Mouse (Mus musculus) embryonic facial prominence, embryonic 10.5 days (tissue): ENCODE results near the gene Rpl12. TPM values are rescaled to one million over a fixed set of nuclear protein-coding genes. Genes with fewer than 3 reads are reported as not detected.

Experiments used
- DNase-seq: peaks from one replicate; pipeline ENCODE4 v3.0.0-alpha.2; 2017; ENCODE audit warnings: low spot score
- H3K27ac ChIP-seq: fragments of 300-500 bp; sonication (generic); replicated peaks from 2 replicates; pipeline ENCODE4 v1.5.1; 2016; ENCODE audit warnings: mild to moderate bottlenecking
- H3K27me3 ChIP-seq: fragments of 300-500 bp; sonication (generic); replicated peaks from 2 replicates; pipeline ENCODE4 v1.6.1; 2016; ENCODE audit warnings: low read depth, mild to moderate bottlenecking; ENCODE audit not compliant: poor library complexity, severe bottlenecking
- H3K36me3 ChIP-seq: fragments of 300-500 bp; sonication (generic); replicated peaks from 2 replicates; pipeline ENCODE4 v1.6.1; 2016; ENCODE audit warnings: mild to moderate bottlenecking, moderate library complexity
- H3K4me1 ChIP-seq: fragments of 300-500 bp; sonication (generic); 2 replicates; pipeline ENCODE4 v1.6.1; 2016
- H3K4me3 ChIP-seq: fragments of 300-500 bp; sonication (generic); 2 replicates; pipeline ENCODE4 v1.5.1; 2016; ENCODE audit warnings: mild to moderate bottlenecking, moderate library complexity
- H3K9me3 ChIP-seq: fragments of 300-500 bp; sonication (generic); 2 replicates; pipeline ENCODE4 v1.6.1; 2016; ENCODE audit warnings: mild to moderate bottlenecking
- WGBS: fragments of 180-500 bp; shearing (Covaris S2); methylation state at CpG from one replicate; pipeline ENCODE4 v1.1.7; 2016; 5-methylcytosine and 5-hydroxymethylcytosine counted together
- polyA plus RNA-seq: library from polyadenylated mRNA; unstranded; fragments of >200 nt; fragmentation: Nextera tagmentation; extraction: Ambion mirVana; gene quantifications from 2 replicates; pipeline ENCODE4 v1.2.1, GENCODE M21; 2016

The Rpl12 gene
- polyA plus RNA-seq, 1 experiment from 2014 or later = 196 TPM

DNA sequence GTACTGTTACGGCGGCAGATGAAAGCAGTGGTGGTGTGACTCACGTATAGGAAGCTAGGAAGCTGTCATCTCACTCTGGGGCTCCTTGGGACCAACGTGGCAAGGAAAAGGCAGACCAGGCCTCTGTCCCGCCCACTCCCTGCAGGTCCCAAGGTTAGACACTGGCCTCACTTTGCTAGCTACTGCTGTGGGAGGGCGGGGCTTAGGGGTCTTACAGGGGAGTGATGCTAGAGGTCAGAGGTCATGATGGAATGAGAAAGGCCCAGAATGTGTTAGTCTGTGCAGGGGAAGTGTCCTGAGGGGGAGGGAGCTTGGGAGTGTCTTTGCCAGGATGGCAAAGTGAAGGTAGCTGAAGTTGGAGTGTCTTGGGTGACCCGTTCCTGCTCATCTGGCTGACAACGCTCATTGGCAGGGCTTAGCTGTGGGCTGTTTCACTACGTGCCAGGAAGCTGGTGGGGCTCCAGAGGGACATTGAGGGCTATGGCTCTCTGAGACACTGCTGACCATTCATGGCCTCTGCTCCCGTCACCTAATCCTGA lies 37.0 kb upstream of the Rpl12 start:
- H3K36me3 ChIP-seq = peaks cover 72% of the 10 kb centered on the region
- no peak for DNase-seq

DNA sequence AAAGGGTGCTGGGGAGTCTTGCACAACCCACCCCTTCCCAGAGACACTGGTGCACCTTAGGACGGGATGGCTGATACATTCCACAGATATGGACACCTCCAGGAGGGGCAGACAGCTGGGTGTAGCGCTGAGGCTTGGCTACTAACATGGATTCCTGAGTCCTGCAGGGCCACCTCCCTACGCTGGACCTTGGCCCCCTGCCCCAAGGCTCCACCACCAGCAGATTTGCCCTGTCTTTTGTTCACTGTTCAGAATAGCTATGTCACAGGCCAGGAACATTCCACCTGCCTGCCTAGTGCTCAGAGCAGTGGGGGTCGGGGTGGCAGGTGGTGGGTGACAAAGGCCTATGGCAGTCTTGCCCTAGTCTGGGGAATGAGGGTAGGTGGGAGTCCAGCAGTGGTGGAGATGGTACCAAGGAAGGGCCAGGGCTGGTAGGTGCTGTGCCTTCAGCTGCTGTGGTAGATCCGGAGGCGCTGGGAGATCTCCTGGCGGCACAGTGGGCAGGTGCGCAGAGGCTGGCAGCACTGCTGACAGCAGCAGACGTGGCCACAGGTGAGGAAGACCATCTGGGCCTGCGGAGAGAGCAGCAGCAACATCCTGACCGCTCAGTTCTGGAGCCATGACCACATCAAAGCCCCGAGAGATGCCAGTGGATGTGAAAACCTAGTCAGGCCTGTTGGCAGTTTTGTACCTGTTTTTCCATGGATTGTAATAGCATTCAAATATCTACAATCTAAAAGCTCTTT lies 34.9 kb upstream of the Rpl12 start:
- no peak overlapping the region for H3K27ac ChIP-seq
- peaks cover 13% of the 10 kb centered on the region for H3K4me1 ChIP-seq
- peaks cover 55% of the 10 kb centered on the region for H3K36me3 ChIP-seq
- no peaks in the 10 kb centered on the region for H3K27me3 ChIP-seq
- 92% methylated on average over 12 of the region's 12 CpGs for WGBS
- H3K4me3 ChIP-seq = no peak overlapping the region
- no peaks in the 10 kb centered on the region for H3K9me3 ChIP-seq
- no peak for DNase-seq

More for the DNA sequence above, 37.0 kb upstream of the Rpl12 start:
- WGBS = 73% methylated on average over 10 of the region's 10 CpGs
- Histone ChIP-seq H3K4me1 (peaks cover 13% of the 10 kb centered on the region), H3K9me3 (no peaks in the 10 kb centered on the region), H3K27me3 (no peaks in the 10 kb centered on the region), H3K27ac (no peak overlapping the region), H3K4me3 (no peak overlapping the region)

DNA sequence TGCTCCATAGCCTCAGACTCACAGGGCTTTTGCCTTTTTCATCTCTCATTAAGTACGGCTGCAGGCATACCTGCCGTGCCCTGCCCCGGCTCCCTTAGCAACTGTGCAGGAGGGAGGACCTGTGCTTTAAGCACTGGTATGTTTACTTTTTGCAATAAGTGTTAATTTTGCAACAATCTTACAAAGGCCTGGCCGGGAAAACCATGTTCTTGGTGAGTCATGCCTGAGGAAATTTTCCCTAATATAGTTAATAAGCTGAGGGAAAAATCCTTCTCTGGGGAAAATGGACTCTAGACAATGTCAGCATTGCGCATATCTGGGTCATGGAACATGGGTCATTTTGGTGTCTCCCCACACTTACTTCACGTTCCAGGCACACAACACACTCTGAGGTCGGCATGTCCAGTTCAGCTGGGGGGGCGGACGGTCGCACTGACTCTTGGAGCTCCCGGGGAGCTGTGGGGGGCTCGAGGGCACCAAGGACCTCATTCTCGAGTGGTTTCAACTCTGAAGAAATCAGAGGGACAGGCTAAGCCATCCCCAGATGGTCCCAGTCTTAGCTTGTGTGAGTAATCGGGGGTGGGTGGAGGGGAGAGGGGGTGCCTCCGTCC lies 33.6 kb upstream of the Rpl12 start:
- Histone ChIP-seq H3K27me3 (no peaks in the 10 kb centered on the region), H3K9me3 (no peaks in the 10 kb centered on the region), H3K4me1 (peaks cover 13% of the 10 kb centered on the region), H3K4me3 (no peak overlapping the region), H3K27ac (peak overlapping the region; percentile 44; the same call in 1 of the 2 replicates), H3K36me3 (peaks cover 43% of the 10 kb centered on the region)
- no peak for DNase-seq
- 82% methylated on average over 15 of the region's 15 CpGs for WGBS

DNA sequence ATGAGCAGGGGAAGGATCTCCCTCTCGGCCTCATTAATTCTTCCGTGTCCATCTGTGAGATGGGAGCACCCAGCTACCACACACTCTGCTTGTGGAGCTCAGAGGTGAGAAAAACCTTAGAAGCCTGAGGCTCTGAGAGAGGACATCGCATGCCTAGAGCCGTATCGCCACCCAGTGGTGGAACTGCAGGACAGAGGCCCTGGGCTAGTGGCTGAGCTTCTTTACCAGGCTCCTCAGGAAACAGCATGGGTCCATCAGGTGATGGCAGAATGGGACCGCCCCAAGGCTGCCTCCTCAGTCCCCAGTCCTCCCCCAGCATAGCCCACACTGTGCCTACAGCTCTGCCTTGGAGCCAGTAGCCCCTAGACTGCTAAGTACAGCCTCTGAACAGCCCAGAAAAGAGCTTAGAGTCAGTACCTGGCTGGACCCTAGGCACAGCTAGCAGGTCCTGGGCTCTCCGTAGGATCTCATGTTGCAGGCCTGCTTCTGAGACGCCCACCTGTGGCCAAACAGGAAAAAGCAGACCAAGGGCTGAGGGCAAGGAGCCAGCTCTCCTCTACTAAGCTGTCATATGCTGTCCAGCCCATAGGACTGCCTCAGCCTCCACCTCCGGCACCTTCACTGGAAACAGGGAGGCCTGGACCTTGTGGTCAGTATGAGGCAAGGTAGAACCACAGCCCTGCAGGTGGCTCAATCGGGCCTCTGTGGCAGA lies 33.0 kb upstream of the Rpl12 start:
- H3K9me3 ChIP-seq = no peaks in the 10 kb centered on the region
- peaks cover 13% of the 10 kb centered on the region for H3K4me1 ChIP-seq
- DNase-seq = peak; percentile 72
- WGBS = 28% methylated on average over 10 of the region's 10 CpGs
- H3K4me3 ChIP-seq = no peak overlapping the region
- peaks cover 38% of the 10 kb centered on the region for H3K36me3 ChIP-seq
- H3K27me3 ChIP-seq = no peaks in the 10 kb centered on the region
- H3K27ac ChIP-seq = no peak overlapping the region; the same call in none of the 2 replicates

DNA sequence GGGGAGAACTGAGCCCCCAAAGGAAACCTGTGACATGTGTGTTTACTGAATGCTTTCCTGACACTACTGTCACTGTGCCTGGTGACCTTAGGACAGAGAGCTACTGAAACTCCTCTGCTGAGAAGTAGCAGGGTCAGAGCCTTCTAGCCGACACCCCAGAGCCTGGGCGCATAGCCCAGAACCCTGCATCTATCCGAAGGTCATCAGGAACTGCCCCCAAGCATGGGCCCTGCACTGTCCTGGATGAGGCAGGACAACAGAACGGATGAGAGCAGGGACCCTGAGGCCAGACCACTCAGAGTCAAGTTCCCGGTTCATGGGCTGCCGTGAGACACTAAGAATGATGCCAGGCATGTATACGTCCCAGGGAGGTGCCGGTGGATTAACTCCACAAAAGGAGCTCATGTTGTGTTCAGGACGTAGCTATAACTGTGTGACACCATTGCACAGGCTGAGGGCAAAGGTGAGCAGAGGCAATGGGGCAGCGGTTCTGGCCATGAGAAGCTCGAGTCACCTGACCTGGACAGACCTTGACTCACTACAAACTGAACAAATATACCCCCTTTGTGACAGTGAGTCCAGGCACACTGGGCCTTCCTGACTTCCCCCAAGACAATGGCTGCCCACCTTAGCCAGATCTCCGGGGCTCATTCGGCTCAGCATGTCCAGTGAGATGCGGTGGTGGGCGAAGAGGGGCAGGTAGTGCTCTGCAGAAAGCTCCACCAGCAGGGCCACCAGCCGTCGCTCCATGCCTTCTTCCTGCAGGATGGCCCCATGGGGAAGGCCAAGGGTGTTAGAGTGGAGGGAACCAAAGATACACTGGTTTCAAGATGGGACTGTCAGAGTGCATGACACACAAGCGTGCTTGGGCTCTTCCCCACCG lies 32.2 kb upstream of the Rpl12 start:
- H3K4me1 ChIP-seq = peaks cover 13% of the 10 kb centered on the region
- WGBS = 87% methylated on average over 19 of the region's 19 CpGs

DNA sequence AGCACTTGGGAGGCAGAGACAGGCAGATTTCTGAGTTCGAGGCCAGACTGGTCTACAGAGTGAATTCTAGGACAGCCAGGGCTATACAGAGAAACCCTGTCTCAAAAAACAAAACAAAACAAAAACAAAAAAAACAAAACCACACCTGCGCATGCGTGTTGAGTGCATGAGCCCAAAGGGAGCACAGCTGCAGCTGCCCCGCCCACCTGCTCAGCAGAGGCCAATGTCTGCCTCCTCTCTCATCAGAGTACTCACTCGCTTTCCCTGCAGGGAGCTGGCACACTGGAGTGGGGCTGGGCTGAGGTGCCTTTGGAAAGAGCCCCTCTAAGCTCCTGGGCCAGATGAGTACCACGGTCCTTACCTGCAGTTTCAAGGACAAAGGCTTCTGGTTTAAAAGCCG lies 29.6 kb upstream of the Rpl12 start:
- no peaks in the 10 kb centered on the region for H3K9me3 ChIP-seq
- 80% methylated on average over 7 of the region's 7 CpGs for WGBS
- peaks cover 9% of the 10 kb centered on the region for H3K4me1 ChIP-seq
- no peaks in the 10 kb centered on the region for H3K27me3 ChIP-seq
- no peak overlapping the region for H3K4me3 ChIP-seq
- DNase-seq = no peak
- H3K27ac ChIP-seq = peak overlapping the region; percentile 14; the same call in 1 of the 2 replicates
- peaks cover 33% of the 10 kb centered on the region for H3K36me3 ChIP-seq

More for the DNA sequence above, 32.2 kb upstream of the Rpl12 start:
- peaks cover 35% of the 10 kb centered on the region for H3K36me3 ChIP-seq
- H3K9me3 ChIP-seq = no peaks in the 10 kb centered on the region
- no peak for DNase-seq
- H3K27me3 ChIP-seq = no peaks in the 10 kb centered on the region
- H3K27ac ChIP-seq = no peak overlapping the region; the same call in 1 of the 2 replicates
- H3K4me3 ChIP-seq = no peak overlapping the region

DNA sequence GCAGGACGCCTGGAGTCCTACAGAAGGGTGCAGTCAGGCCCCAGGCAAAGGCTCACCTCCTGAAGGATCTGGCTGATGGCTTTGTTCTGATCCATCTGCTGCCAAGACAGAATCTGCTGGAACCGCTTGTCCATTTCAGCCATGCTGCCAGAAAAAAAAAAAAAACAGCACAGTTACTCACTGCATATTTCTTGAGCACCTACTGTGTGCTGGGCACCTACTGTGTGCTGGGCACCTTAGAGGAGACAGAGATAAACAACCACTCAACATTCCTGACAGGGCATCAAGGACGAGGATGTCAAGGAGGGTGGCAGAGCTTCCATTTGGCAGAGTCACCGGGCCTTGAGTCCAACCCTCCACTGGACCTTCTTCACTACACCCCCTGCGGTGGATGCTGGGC lies 22.6 kb upstream of the Rpl12 start:
- peaks cover 59% of the 10 kb centered on the region for H3K36me3 ChIP-seq
- no peak overlapping the region for H3K4me3 ChIP-seq
- H3K4me1 ChIP-seq = no peaks in the 10 kb centered on the region
- WGBS = 92% methylated on average over 5 of the region's 5 CpGs
- H3K27me3 ChIP-seq = no peaks in the 10 kb centered on the region
- DNase-seq = no peak
- no peaks in the 10 kb centered on the region for H3K9me3 ChIP-seq
- H3K27ac ChIP-seq = no peak overlapping the region

DNA sequence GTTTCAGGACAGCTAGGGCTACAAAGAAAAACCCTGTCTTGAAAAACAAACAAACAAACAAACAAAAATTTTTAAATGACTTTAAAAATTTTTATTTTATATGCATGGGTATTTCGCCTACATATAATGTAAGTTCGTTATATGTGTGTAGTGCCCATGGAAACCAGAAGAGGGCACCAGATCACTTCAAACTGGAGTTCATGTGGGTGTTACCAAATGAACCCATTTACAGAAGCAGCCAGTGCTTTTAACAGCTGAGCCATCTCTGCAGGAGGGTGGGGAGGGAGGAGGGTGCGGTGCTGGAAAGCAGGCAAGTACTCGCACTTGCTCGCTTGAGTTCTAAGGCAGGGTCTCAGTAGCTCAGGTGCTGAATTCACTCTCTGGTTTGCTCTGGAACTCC lies 21.9 kb upstream of the Rpl12 start:
- peaks cover 59% of the 10 kb centered on the region for H3K36me3 ChIP-seq
- peak; percentile 33 for DNase-seq
- H3K9me3 ChIP-seq = no peaks in the 10 kb centered on the region
- H3K4me1 ChIP-seq = no peaks in the 10 kb centered on the region
- H3K27me3 ChIP-seq = no peaks in the 10 kb centered on the region
- H3K27ac ChIP-seq = no peak overlapping the region
- 65% methylated on average over 5 of the region's 5 CpGs for WGBS
- no peak overlapping the region for H3K4me3 ChIP-seq

DNA sequence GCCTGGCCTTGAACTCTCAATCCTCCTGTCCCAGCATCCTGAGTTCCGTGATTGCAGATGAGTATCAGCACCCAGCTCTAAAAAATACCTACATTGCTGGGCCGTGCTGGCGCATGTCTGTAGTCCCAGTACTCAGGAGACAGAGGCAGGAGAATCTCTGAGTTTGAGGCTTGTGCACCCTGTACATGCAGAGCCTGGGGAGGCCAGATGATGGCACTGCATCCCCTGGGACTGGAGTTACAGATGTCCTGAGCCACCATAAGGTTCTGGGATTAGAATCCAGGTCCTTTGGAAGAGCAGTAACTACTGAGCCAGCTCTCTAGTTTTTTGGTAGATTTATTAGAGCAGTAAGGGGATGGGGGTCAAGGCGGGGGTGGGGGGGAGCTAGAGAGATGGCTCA lies 20.9 kb upstream of the Rpl12 start:
- Histone ChIP-seq H3K36me3 (peaks cover 60% of the 10 kb centered on the region), H3K9me3 (no peaks in the 10 kb centered on the region), H3K27me3 (no peaks in the 10 kb centered on the region), H3K4me1 (no peaks in the 10 kb centered on the region), H3K4me3 (no peak overlapping the region), H3K27ac (no peak overlapping the region)
- WGBS = 95% methylated on average over 4 of the region's 4 CpGs
- no peak for DNase-seq

DNA sequence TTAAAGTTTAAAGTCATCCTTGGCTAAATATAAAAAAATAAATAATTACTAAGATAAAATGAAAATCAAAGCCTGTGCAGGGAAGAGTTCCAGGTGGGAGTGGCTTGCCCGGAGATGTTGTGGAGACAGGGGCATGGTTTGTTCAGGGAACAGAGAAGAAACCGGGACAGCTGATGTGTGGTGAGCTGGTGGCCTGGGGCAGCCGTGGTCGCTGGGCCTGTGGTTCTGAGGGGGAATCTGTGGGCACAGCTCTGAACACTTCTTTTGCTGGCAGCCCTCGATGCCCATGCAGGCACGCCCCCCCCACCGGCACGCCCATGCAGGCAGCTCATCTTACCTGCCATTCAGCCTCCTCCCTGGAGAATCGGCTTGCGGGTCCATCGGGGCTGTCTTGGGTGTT lies 13.9 kb upstream of the Rpl12 start:
- H3K4me3 ChIP-seq = no peak overlapping the region
- no peaks in the 10 kb centered on the region for H3K4me1 ChIP-seq
- H3K9me3 ChIP-seq = no peaks in the 10 kb centered on the region
- H3K36me3 ChIP-seq = peaks cover 56% of the 10 kb centered on the region
- no peak for DNase-seq
- no peak overlapping the region for H3K27ac ChIP-seq
- no peaks in the 10 kb centered on the region for H3K27me3 ChIP-seq
- 88% methylated on average over 11 of the region's 11 CpGs for WGBS

DNA sequence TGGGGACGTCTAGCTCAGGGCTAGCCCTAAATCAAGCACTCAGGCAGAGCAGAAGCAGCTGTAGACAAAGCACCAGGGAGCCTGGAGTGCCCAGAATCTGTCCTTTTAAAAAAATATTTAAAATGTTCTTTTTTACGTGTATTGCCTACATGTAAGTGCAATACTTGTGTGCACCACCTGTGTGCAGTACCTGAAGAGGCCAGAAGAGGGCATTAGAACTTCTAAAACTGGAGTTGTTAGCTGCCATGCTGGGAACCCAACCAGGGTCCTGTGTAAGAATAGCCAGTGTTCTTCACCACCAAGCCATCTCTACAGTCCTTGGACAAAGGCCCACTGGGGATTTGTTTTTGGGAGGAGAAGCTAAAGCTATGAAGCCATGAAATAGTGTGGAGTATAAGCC lies 6.8 kb upstream of the Rpl12 start:
- Histone ChIP-seq H3K27me3 (no peaks in the 10 kb centered on the region), H3K4me3 (no peak overlapping the region), H3K36me3 (peaks cover 64% of the 10 kb centered on the region), H3K27ac (no peak overlapping the region), H3K4me1 (no peaks in the 10 kb centered on the region), H3K9me3 (peaks cover 6% of the 10 kb centered on the region; the same call in 1 of the 2 replicates)
- 91% methylated on average over 2 of the region's 2 CpGs for WGBS
- no peak for DNase-seq

DNA sequence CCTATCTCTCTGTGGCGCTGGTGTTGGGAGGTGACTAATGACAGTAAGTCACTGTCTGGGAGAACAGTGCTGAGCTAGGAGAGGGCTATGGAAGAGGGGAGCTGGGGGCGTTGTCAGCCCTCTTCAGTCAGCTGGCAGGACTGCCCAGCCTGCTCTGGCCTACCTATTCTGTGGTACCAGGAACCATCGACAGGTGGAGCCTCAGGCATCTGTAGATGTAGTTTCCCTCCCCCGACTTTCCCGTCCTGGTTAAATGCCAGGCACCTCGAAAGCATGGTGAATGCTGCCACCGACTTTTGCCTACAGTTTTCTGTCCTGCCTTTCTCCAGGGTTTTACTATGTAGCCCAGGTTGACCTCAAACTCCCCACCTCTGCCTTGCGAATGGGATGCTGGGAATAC lies 4.0 kb upstream of the Rpl12 start:
- H3K4me1 ChIP-seq = peaks cover 8% of the 10 kb centered on the region
- DNase-seq = no peak
- WGBS = 60% methylated on average over 8 of the region's 8 CpGs

More for the DNA sequence above, 4.0 kb upstream of the Rpl12 start:
- Histone ChIP-seq H3K27ac (no peak overlapping the region), H3K4me3 (no peak overlapping the region), H3K9me3 (peaks cover 6% of the 10 kb centered on the region; the same call in 1 of the 2 replicates), H3K36me3 (peaks cover 51% of the 10 kb centered on the region), H3K27me3 (no peaks in the 10 kb centered on the region)
